Mouse (Mus musculus) lung, embryonic 15.5 days (tissue): ENCODE measurements at regions not wholly inside any gene's neighbourhood (a gene's known extent, or its start where the extent isn't known, plus 50 kb on each side); places are given as distances from the start of the nearest gene placed in this dataset.

Source experiments
- ATAC-seq: fragments of 200-750 bp; cut with Nextera tagmentation; 2 replicates; pipeline ENCODE4 v1.8.0; 2017; ENCODE audit warnings: moderate number of reproducible peaks, borderline replicate concordance; ENCODE audit not compliant: low FRiP score, low TSS enrichment; ENCODE audit errors: extremely low read depth
- H3K27ac ChIP-seq: fragments of 300-500 bp; sonication (generic); 2 replicates; pipeline ENCODE4 v1.5.1; 2015; ENCODE audit warnings: moderate library complexity, mild to moderate bottlenecking, inconsistent platforms
- H3K27me3 ChIP-seq: fragments of 300-500 bp; sonication (generic); 2 replicates; pipeline ENCODE4 v1.6.1; 2015; ENCODE audit warnings: inconsistent platforms
- H3K36me3 ChIP-seq: fragments of 300-500 bp; sonication (generic); 2 replicates; pipeline ENCODE4 v1.6.1; 2015; ENCODE audit warnings: inconsistent platforms
- H3K4me1 ChIP-seq: fragments of 300-500 bp; sonication (generic); 2 replicates; pipeline ENCODE4 v1.6.1; 2015; ENCODE audit warnings: inconsistent platforms
- H3K4me2 ChIP-seq: fragments of 300-500 bp; sonication (generic); 2 replicates; pipeline ENCODE4 v1.6.1; 2015; ENCODE audit warnings: inconsistent platforms, mild to moderate bottlenecking, moderate library complexity
- H3K4me3 ChIP-seq: fragments of 300-500 bp; sonication (generic); 2 replicates; pipeline ENCODE4 v1.5.1; 2015; ENCODE audit warnings: mild to moderate bottlenecking, inconsistent platforms
- H3K9ac ChIP-seq: fragments of 300-500 bp; sonication (generic); 2 replicates; pipeline ENCODE4 v1.6.1; 2015; ENCODE audit warnings: inconsistent platforms
- H3K9me3 ChIP-seq: fragments of 300-500 bp; sonication (generic); 2 replicates; pipeline ENCODE4 v1.6.1; 2016; ENCODE audit warnings: inconsistent platforms
- WGBS: fragments of 180-500 bp; shearing (Covaris S2); methylation state at CpG from one replicate; pipeline ENCODE4 v1.1.7; 2015; 5-methylcytosine and 5-hydroxymethylcytosine counted together

DNA sequence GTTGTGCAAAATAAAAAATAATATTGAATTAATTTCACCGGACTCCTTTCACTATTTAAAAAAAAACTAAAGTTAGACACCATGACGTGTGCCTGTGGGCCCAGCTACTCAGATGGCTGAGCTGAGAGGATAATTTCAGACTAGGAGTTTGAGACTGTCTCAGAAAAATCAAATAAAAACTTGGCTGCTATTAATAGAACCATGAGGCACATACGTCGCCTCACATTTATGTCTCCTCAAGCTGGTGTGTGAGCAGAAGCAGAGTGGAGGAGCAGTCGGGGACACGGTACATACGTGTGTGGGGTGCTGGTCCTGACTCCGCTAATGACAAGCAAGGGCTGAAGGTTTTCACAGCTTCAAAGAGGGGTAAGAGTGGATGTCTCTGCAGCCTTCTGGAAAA, 52.8 kb upstream of the Dmrtb1 start:
- no peak for ATAC-seq
- WGBS = 85% methylated on average over 8 of the region's 8 CpGs
- Histone ChIP-seq H3K9ac (no peak overlapping the region), H3K4me3 (no peak overlapping the region), H3K27me3 (0 out of 2 replicates have a peak, but pooled peaks cover 2% of the 10 kb centered on the region), H3K36me3 (no peaks in the 10 kb centered on the region), H3K9me3 (no peaks in the 10 kb centered on the region), H3K4me1 (no peaks in the 10 kb centered on the region), H3K4me2 (no peak overlapping the region), H3K27ac (no peak overlapping the region)

DNA sequence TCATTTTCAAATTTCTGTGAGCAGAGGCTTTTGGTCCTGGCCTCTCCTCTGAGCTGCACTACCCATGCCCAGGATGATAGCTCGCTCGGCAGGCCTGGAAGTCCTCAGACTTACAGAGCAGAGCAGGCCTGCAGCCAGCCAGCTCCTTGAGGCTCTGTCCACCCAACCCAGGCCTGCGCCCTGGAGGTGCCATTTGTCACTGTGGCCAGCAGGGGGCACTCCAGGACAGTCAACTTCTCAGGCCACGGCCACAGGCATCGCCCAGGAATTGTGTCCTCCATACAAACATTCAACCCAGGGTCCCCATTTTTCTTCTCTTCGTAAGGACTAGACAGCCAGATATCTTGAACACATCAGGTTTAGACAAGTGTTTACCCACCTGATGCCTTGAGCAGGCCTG, 53.9 kb upstream of the Dmrtb1 start:
- Histone ChIP-seq H3K4me1 (no peaks in the 10 kb centered on the region), H3K36me3 (no peaks in the 10 kb centered on the region), H3K4me2 (no peak overlapping the region), H3K9me3 (no peaks in the 10 kb centered on the region), H3K27ac (no peak overlapping the region), H3K9ac (no peak overlapping the region), H3K4me3 (no peak overlapping the region), H3K27me3 (0 out of 2 replicates have a peak, but pooled peaks cover 2% of the 10 kb centered on the region)
- 2% methylated on average over 6 of the region's 6 CpGs for WGBS
- peak; percentile 72 for ATAC-seq

DNA sequence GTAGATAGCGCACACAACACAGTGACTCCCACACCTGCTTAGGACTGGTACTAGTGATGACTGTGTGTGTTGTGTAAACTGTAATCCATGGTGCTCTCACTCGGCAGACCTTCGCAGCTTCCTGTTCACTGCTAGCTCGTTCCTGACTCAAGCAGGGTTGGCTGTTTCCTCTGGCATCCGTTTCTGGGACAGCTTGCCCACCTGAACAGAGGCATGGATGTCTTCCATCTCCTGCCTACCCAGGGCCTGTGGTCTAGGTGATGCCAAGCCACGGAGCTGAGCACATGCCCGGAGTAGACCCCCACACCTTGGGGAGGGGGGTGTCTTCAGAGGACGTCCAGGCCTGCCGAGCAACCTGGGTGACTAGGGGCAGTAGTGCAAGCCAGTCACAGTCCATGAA, 54.7 kb upstream of the Dmrtb1 start:
- H3K4me3 ChIP-seq = no peak overlapping the region
- H3K36me3 ChIP-seq = no peaks in the 10 kb centered on the region
- H3K4me2 ChIP-seq = no peak overlapping the region
- 0 out of 2 replicates have a peak, but pooled peaks cover 2% of the 10 kb centered on the region for H3K27me3 ChIP-seq
- no peak for ATAC-seq
- no peaks in the 10 kb centered on the region for H3K9me3 ChIP-seq
- no peaks in the 10 kb centered on the region for H3K4me1 ChIP-seq
- no peak overlapping the region for H3K27ac ChIP-seq
- WGBS = 69% methylated on average over 9 of the region's 9 CpGs
- no peak overlapping the region for H3K9ac ChIP-seq

DNA sequence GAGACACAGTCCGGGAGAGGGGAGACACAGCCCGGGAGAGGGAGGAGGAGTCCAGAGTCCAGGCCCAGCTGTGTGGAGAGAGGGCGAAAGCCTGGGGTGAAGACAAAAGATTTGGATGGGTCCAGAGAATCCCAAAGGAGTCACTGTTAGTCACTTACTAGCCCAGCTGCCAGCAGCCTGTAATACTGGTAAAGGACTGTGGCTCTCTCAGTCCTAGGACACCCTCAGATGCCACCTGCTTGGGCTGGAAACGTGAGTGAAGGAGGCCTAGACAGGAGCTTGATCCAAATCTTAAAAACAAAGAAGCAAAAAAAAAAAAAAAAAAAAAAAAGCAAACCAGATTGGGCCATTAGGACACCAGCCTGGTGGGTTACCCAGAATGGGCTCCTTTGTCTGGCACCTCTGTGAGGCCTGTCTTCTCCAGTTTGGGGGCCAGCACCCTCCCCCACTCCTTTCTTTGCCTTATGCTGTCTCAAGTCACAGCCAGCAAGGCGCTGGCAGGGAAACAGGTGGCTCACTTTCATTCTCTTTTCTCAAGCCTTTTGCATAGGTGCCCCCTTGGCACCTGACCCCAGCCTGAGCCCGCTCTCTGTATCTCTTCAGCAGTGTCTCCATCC, 55.9 kb upstream of the Dmrtb1 start:
- H3K4me1 ChIP-seq = no peaks in the 10 kb centered on the region
- H3K9me3 ChIP-seq = no peaks in the 10 kb centered on the region
- peaks cover 3% of the 10 kb centered on the region; the same call in 1 of the 2 replicates for H3K27me3 ChIP-seq
- H3K27ac ChIP-seq = no peak overlapping the region
- no peak overlapping the region for H3K9ac ChIP-seq
- no peak for ATAC-seq
- 77% methylated on average over 6 of the region's 6 CpGs for WGBS
- H3K36me3 ChIP-seq = no peaks in the 10 kb centered on the region
- no peak overlapping the region for H3K4me3 ChIP-seq
- H3K4me2 ChIP-seq = no peak overlapping the region

DNA sequence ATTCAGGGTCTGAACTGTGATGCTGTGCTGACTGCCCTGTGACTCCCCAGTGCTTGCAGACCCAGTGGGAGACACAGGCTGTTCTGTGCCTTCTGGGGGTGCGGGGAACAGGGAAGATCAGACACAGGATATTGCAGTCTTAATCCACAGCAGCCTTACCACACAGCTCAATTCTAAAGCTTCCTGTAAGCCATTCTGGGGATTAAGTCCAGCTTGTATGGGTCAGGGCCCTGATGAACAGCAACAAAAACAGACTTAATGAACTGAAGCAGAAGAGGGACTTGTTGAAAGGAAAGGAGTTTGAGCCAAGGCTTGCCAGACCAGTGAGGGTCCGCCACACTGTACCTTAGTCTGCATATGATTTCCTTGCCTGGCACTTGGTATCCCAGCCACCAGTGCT, 58.4 kb upstream of the Lrp8 start:
- H3K4me3 ChIP-seq = no peak overlapping the region
- no peak for ATAC-seq
- H3K9ac ChIP-seq = no peak overlapping the region
- no peaks in the 10 kb centered on the region for H3K9me3 ChIP-seq
- H3K36me3 ChIP-seq = no peaks in the 10 kb centered on the region
- no peak overlapping the region for H3K27ac ChIP-seq
- 91% methylated on average over 2 of the region's 2 CpGs for WGBS
- H3K4me1 ChIP-seq = peaks cover 3% of the 10 kb centered on the region
- no peak overlapping the region for H3K4me2 ChIP-seq
- H3K27me3 ChIP-seq = peaks cover 9% of the 10 kb centered on the region; the same call in 1 of the 2 replicates

DNA sequence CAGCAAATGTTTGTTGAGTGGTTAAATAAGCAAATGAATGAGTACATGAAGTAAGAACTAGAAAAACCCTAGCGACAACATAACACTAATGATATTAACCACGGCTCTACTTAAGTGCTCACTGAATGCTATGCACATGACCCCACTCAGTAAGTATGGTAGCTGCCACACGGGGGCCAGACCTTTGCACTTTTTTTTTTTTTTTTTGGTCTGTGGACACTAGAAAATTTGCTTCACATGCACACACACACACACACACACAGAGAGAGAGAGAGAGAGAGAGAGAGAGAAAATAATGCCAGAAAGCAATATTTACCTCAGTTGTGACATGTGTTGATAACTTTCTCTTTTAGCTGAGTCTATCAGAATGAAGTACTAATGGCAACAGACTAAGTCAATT, 55.7 kb upstream of the Lrp8 start:
- no peaks in the 10 kb centered on the region for H3K36me3 ChIP-seq
- WGBS = 49% methylated on average over 3 of the region's 3 CpGs
- no peak overlapping the region for H3K4me2 ChIP-seq
- ATAC-seq = no peak
- H3K27me3 ChIP-seq = peaks cover 7% of the 10 kb centered on the region; the same call in 1 of the 2 replicates
- peaks cover 3% of the 10 kb centered on the region for H3K4me1 ChIP-seq
- H3K4me3 ChIP-seq = no peak overlapping the region
- no peak overlapping the region for H3K27ac ChIP-seq
- no peak overlapping the region for H3K9ac ChIP-seq
- no peaks in the 10 kb centered on the region for H3K9me3 ChIP-seq

DNA sequence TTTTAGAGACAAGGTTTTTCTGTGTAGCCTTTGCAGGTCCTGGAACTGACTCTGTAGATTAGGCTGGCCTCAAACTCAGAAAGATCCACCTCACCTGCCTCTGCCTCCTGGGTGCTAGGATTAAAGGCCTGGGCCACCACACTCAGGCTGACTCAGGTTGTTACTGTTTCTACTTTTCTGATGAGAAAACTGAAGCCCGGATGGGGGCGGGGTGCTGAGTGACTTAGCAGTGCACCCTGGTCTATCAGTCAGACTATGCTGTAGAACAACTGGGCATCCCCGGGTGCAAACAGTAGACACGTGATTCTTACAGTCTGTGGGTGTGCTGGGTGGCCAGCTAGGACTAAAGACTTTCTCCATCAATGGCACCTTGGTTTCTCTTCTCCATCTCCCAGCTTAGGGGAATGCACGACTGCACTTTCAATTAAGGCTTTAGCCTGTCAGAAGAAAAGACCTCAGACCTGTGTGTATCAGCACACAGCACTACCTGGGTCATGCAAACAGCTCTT, 55.1 kb upstream of the Lrp8 start:
- Histone ChIP-seq H3K36me3 (no peaks in the 10 kb centered on the region), H3K9ac (no peak overlapping the region), H3K4me1 (peaks cover 3% of the 10 kb centered on the region), H3K27me3 (peaks cover 7% of the 10 kb centered on the region; the same call in 1 of the 2 replicates), H3K27ac (no peak overlapping the region), H3K9me3 (no peaks in the 10 kb centered on the region), H3K4me2 (no peak overlapping the region), H3K4me3 (no peak overlapping the region)
- WGBS = 69% methylated on average over 5 of the region's 5 CpGs
- no peak for ATAC-seq

DNA sequence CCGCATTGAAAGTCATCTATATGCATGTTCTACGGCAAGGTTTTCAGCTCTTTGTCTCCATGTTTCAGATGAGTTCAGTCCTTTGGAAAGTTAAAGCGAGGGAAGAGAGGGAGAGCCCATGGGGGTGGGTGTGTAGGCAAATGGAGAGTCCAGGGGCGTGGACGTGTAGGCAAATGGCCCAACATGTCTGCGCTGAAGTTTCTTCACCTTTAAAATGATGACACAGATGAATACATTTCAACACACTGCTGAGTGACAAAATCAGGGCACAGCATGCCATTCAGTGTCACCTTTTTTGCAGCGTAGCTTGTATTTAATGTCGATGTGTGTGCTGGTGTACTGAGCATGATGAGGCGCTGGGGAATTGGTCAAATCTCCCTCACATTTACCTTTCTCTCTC, 54.6 kb upstream of the Lrp8 start:
- no peak overlapping the region for H3K9ac ChIP-seq
- no peak overlapping the region for H3K4me2 ChIP-seq
- H3K9me3 ChIP-seq = no peaks in the 10 kb centered on the region
- no peak overlapping the region for H3K27ac ChIP-seq
- no peak overlapping the region for H3K4me3 ChIP-seq
- 76% methylated on average over 9 of the region's 9 CpGs for WGBS
- no peaks in the 10 kb centered on the region for H3K36me3 ChIP-seq
- ATAC-seq = no peak
- H3K27me3 ChIP-seq = peaks cover 7% of the 10 kb centered on the region; the same call in 1 of the 2 replicates
- peaks cover 3% of the 10 kb centered on the region for H3K4me1 ChIP-seq

DNA sequence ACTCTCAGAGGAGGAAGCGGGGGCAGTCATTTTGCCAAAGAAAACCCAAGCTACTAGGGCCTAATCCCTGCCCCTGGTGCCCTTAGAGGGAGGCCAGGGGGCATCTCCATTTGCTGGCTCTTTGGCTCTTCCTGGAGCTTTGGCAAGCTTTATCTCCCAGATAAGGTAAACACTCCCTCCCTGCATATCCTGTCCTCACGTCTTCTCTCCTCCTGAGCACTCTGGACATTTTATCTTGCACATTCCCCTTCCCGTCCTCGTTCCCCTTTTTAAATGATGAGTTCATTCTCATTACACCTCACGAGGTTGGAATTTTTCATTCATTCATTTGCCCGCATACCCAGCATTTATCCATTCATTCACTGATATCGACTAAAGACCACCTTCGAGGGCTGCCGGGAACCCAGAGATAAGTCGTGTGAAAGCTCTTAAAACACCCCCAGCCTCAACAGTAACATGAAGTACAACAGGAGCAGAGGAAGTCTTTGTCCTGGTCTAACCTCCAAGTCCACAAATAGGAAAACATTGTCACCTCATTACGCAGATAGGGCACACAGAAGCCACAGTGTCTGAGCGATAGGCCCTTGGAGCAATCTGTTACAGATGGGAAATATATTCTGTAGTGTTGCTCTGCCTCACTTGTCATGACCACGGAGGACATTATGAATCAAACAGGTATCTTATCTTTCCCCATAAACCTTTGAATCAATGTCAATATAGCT, 54.0 kb upstream of the Lrp8 start:
- no peak for ATAC-seq
- Histone ChIP-seq H3K9me3 (no peaks in the 10 kb centered on the region), H3K27ac (no peak overlapping the region), H3K4me1 (peaks cover 3% of the 10 kb centered on the region), H3K4me3 (no peak overlapping the region), H3K36me3 (no peaks in the 10 kb centered on the region), H3K4me2 (no peak overlapping the region), H3K9ac (no peak overlapping the region), H3K27me3 (peaks cover 7% of the 10 kb centered on the region; the same call in 1 of the 2 replicates)
- WGBS = 30% methylated on average over 13 of the region's 13 CpGs

DNA sequence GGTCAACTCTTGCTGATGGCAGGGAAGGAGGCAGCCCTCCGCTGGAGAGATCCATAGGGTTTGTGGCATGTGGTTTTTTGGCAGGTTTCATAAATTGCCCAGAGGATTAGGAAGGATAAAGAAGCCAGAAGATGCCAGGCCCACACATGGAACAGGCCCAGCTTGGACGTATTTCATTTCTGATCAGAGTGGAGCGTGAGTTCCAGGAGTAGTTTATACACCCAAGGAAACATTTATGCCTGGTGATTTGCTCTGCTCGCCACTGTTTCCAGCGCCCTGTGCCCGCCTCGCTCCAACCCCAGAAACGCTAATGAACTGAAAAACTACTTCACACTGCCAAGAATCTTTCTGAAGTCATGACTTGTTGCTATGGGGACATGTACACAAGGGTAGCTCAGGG, 53.0 kb upstream of the Lrp8 start:
- no peaks in the 10 kb centered on the region for H3K9me3 ChIP-seq
- no peak overlapping the region for H3K27ac ChIP-seq
- 71% methylated on average over 8 of the region's 8 CpGs for WGBS
- no peak; the same call in 1 of the 2 replicates for ATAC-seq
- no peak overlapping the region for H3K4me2 ChIP-seq
- no peak overlapping the region for H3K9ac ChIP-seq
- H3K4me3 ChIP-seq = no peak overlapping the region
- H3K36me3 ChIP-seq = no peaks in the 10 kb centered on the region
- H3K27me3 ChIP-seq = peaks cover 7% of the 10 kb centered on the region; the same call in 1 of the 2 replicates
- H3K4me1 ChIP-seq = peaks cover 3% of the 10 kb centered on the region

DNA sequence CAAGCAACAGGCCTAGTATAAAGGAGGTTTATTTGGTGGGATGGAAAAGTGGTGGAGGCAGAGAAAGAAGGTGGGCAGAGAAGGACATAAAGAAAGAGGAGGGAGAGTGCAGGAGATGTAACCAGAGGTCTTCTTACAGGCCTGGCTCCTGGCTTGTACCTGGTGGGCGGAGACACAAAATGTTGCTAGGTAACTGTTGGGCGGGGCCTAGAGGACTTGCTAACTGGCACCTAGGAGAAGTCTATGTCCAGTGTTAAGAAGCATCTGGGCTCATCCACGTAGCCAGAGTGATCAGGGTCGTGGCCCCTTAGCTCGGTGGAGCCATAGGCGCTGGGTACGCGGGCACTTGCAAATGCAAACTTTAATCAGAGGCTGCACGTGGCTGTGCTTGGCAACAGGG, 52.0 kb upstream of the Lrp8 start:
- Histone ChIP-seq H3K27ac (no peak overlapping the region), H3K4me3 (no peak overlapping the region), H3K9me3 (no peaks in the 10 kb centered on the region), H3K9ac (no peak overlapping the region), H3K4me2 (no peak overlapping the region), H3K4me1 (peaks cover 3% of the 10 kb centered on the region), H3K27me3 (peaks cover 5% of the 10 kb centered on the region; the same call in 1 of the 2 replicates), H3K36me3 (no peaks in the 10 kb centered on the region)
- 61% methylated on average over 9 of the region's 9 CpGs for WGBS
- ATAC-seq = no peak
